Mouse (Mus musculus): ENCODE data around the gene Sirt7. TPM values are rescaled to one million over a fixed set of nuclear protein-coding genes. Genes with fewer than 3 reads are reported as not detected.

Sirt7 gene
- total and polyA plus RNA-seq, 2 experiments from 2014 or later: 37.4 to 51.8 TPM

GRCm38 (mm10) chr11:120573585-120574277 is 51.3 kb downstream of the Sirt7 start:
- no peak for TF ChIP-seq CTCF (IDR thresholded peaks at IDR 0.05; ENCODE audit: low read depth)
- Histone ChIP-seq H3K4me2 (ENCODE audit: low read depth) (peak overlapping the region; percentile 73), H3K9ac (peak overlapping the region; percentile 72), H3K4me3 (ENCODE audit: low read depth, low read length) (peak overlapping the region; percentile 71), H3K36me3 (ENCODE audit: insufficient read depth) (peaks cover 36% of the 10 kb centered on the region), H3K27ac (ENCODE audit: low read depth, low read length) (peak overlapping the region; percentile 84), H3K9me3 (ENCODE audit: low read length) (no peaks in the 10 kb centered on the region), H3K27me3 (ENCODE audit: insufficient read depth, low read length) (no peaks in the 10 kb centered on the region), H3K4me1 (ENCODE audit: insufficient read depth) (0 out of 2 replicates have a peak, but pooled peaks cover 7% of the 10 kb centered on the region)
- DNase-seq: no peak
- 0% methylated on average over 23 of the region's 23 CpGs for WGBS
- ATAC-seq: peak; percentile 1; the same call in 1 of the 2 replicates

- no peak; the same call in 1 of the 2 replicates for TF ChIP-seq CTCF (IDR thresholded peaks at IDR 0.05; ENCODE audit: low read depth)
- Histone ChIP-seq H3K27ac (ENCODE audit: low read depth, low read length) (peak within 1 kb of the TSS; percentile 84), H3K9ac (peak within 1 kb of the TSS; percentile 72), H3K4me3 (ENCODE audit: low read depth, low read length) (peak within 1 kb of the TSS; percentile 71), H3K9me3 (ENCODE audit: low read length) (no peaks in the 10 kb centered on the region), H3K36me3 (ENCODE audit: insufficient read depth) (peaks cover 36% of the 10 kb centered on the region), H3K27me3 (ENCODE audit: insufficient read depth, low read length) (no peaks in the 10 kb centered on the region), H3K4me1 (ENCODE audit: insufficient read depth) (0 out of 2 replicates have a peak, but pooled peaks cover 7% of the 10 kb centered on the region), H3K4me2 (ENCODE audit: low read depth) (peak within 1 kb of the TSS; percentile 73)
- DNase-seq: peak; percentile 100
- 2% methylated on average over 93 of the region's 94 CpGs for WGBS
- ATAC-seq: peak; percentile 96
Observed at GRCm38 (mm10) chr11:120572752-120573584, 52.1 kb downstream of the Sirt7 start, which contains the start of gene P4hb. P4hb (minus strand) TSS chr11:120573253.

GRCm38 (mm10) chr11:120572417-120572751 is 52.7 kb downstream of the Sirt7 start:
- no peaks in the 10 kb centered on the region for H3K9me3 ChIP-seq (ENCODE audit: low read length)
- 0 out of 2 replicates have a peak, but pooled peaks cover 7% of the 10 kb centered on the region for H3K4me1 ChIP-seq (ENCODE audit: insufficient read depth)
- peak overlapping the region; percentile 72 for H3K9ac ChIP-seq
- peak overlapping the region; percentile 59 for H3K4me2 ChIP-seq (ENCODE audit: low read depth)
- H3K27me3 ChIP-seq (ENCODE audit: insufficient read depth, low read length): no peaks in the 10 kb centered on the region
- peaks cover 36% of the 10 kb centered on the region for H3K36me3 ChIP-seq (ENCODE audit: insufficient read depth)
- 0% methylated on average over 23 of the region's 24 CpGs for WGBS
- 0 out of 2 replicates have a peak, but pooled peaks have one; percentile 25 for TF ChIP-seq CTCF (IDR thresholded peaks at IDR 0.05; ENCODE audit: low read depth)
- H3K4me3 ChIP-seq (ENCODE audit: low read depth, low read length): peak overlapping the region; percentile 71
- peak overlapping the region; percentile 70 for H3K27ac ChIP-seq (ENCODE audit: low read depth, low read length)
- ATAC-seq (no peak; the same call in 1 of the 2 replicates), DNase-seq (no peak)

- DNase-seq (no peak), ATAC-seq (no peak)
- Histone ChIP-seq H3K27me3 (ENCODE audit: insufficient read depth, low read length) (no peaks in the 10 kb centered on the region), H3K4me3 (ENCODE audit: low read depth, low read length) (peak overlapping the region; percentile 71), H3K36me3 (ENCODE audit: insufficient read depth) (peaks cover 39% of the 10 kb centered on the region), H3K4me2 (ENCODE audit: low read depth) (peak overlapping the region; percentile 59), H3K4me1 (ENCODE audit: insufficient read depth) (0 out of 2 replicates have a peak, but pooled peaks cover 7% of the 10 kb centered on the region), H3K9ac (peak overlapping the region; percentile 72), H3K27ac (ENCODE audit: low read depth, low read length) (no peak overlapping the region), H3K9me3 (ENCODE audit: low read length) (no peaks in the 10 kb centered on the region)
- WGBS: 13% methylated on average over 11 of the region's 11 CpGs
- no peak for TF ChIP-seq CTCF (IDR thresholded peaks at IDR 0.05; ENCODE audit: low read depth)
Observed at GRCm38 (mm10) chr11:120571754-120572416, 53.2 kb downstream of the Sirt7 start.

GRCm38 (mm10) chr11:120571122-120571521 is 53.9 kb downstream of the Sirt7 start:
- no peaks in the 10 kb centered on the region for H3K27me3 ChIP-seq (ENCODE audit: insufficient read depth, low read length)
- 0 out of 2 replicates have a peak, but pooled peaks cover 7% of the 10 kb centered on the region for H3K4me1 ChIP-seq (ENCODE audit: insufficient read depth)
- no peak for ATAC-seq
- H3K36me3 ChIP-seq (ENCODE audit: insufficient read depth): peaks cover 46% of the 10 kb centered on the region
- H3K9ac ChIP-seq: no peak overlapping the region
- DNase-seq: no peak
- no peak for TF ChIP-seq CTCF (IDR thresholded peaks at IDR 0.05; ENCODE audit: low read depth)
- 79% methylated on average over 3 of the region's 3 CpGs for WGBS
- H3K27ac ChIP-seq (ENCODE audit: low read depth, low read length): no peak overlapping the region
- H3K4me3 ChIP-seq (ENCODE audit: low read depth, low read length): no peak overlapping the region; the same call in 1 of the 2 replicates
- no peak overlapping the region; the same call in 1 of the 2 replicates for H3K4me2 ChIP-seq (ENCODE audit: low read depth)
- H3K9me3 ChIP-seq (ENCODE audit: low read length): no peaks in the 10 kb centered on the region

Small RNA genes lying within 50 kb of the gene (microRNA-seq; reads per million reads assigned to microRNA genes)
- 0.73 to 0.77 reads per million in 2 experiments for gene Mir6936

Other genes with a start within 250 kb of the Sirt7 start
Only the 30 nearest of the 33 such genes appear.
- gene Tspan10, start 182.6 kb downstream of the Sirt7 start, total RNA-seq (2014; rRNA removed): not detected in 2 replicates
- gene Tspan10, start 182.6 kb downstream of the Sirt7 start, polyA plus RNA-seq (2015; fragmentation: Nextera tagmentation; extraction: Ambion mirVana): not detected in 2 replicates
- gene Pde6g, start 171.7 kb downstream of the Sirt7 start, total RNA-seq (2014; rRNA removed): 0.33 TPM in 1 of 2 replicates, not detected in the other
- 0.18 and 1.4 TPM in 2 replicates for gene Pde6g, start 171.7 kb downstream of the Sirt7 start, polyA plus RNA-seq (2015; fragmentation: Nextera tagmentation; extraction: Ambion mirVana)
- gene Oxld1, start 167.2 kb downstream of the Sirt7 start, total RNA-seq (2014; rRNA removed): 9.9 and 15.2 TPM in 2 replicates
- gene Oxld1, start 167.2 kb downstream of the Sirt7 start, polyA plus RNA-seq (2015; fragmentation: Nextera tagmentation; extraction: Ambion mirVana): 12.7 and 13.8 TPM in 2 replicates
- 18.1 and 21.0 TPM in 2 replicates for gene Ccdc137, start 167.1 kb downstream of the Sirt7 start, total RNA-seq (2014; rRNA removed)
- gene Ccdc137, start 167.1 kb downstream of the Sirt7 start, polyA plus RNA-seq (2015; fragmentation: Nextera tagmentation; extraction: Ambion mirVana): 13.6 and 15.4 TPM in 2 replicates
- 35.2 and 37.8 TPM in 2 replicates for gene Arl16, start 157.6 kb downstream of the Sirt7 start, total RNA-seq (2014; rRNA removed)
- gene Arl16, start 157.6 kb downstream of the Sirt7 start, polyA plus RNA-seq (2015; fragmentation: Nextera tagmentation; extraction: Ambion mirVana): 40.3 and 56.4 TPM in 2 replicates
- gene Mrpl12, start 140.6 kb downstream of the Sirt7 start, total RNA-seq (2014; rRNA removed): 42.6 and 49.9 TPM in 2 replicates
- gene Mrpl12, start 140.6 kb downstream of the Sirt7 start, polyA plus RNA-seq (2015; fragmentation: Nextera tagmentation; extraction: Ambion mirVana): 143 and 179 TPM in 2 replicates
- gene Slc25a10, start 133.4 kb downstream of the Sirt7 start, total RNA-seq (2014; rRNA removed): 20.9 and 22.8 TPM in 2 replicates
- 20.5 and 21.1 TPM in 2 replicates for gene Slc25a10, start 133.4 kb downstream of the Sirt7 start, polyA plus RNA-seq (2015; fragmentation: Nextera tagmentation; extraction: Ambion mirVana)
- gene Gcgr, start 94.5 kb downstream of the Sirt7 start, total RNA-seq (2014; rRNA removed): not detected in 2 replicates
- 0.09 and 0.22 TPM in 2 replicates for gene Gcgr, start 94.5 kb downstream of the Sirt7 start, polyA plus RNA-seq (2015; fragmentation: Nextera tagmentation; extraction: Ambion mirVana)
- 103 and 105 TPM in 2 replicates for gene Mcrip1, start 75.5 kb downstream of the Sirt7 start, total RNA-seq (2014; rRNA removed)
- gene Mcrip1, start 75.5 kb downstream of the Sirt7 start, polyA plus RNA-seq (2015; fragmentation: Nextera tagmentation; extraction: Ambion mirVana): 261 and 275 TPM in 2 replicates
- gene Ppp1r27, start 74.1 kb downstream of the Sirt7 start, total RNA-seq (2014; rRNA removed): not detected in 2 replicates
- gene Ppp1r27, start 74.1 kb downstream of the Sirt7 start, polyA plus RNA-seq (2015; fragmentation: Nextera tagmentation; extraction: Ambion mirVana): not detected in 2 replicates
- gene P4hb, start 52.0 kb downstream of the Sirt7 start, total RNA-seq (2014; rRNA removed): 162 and 174 TPM in 2 replicates
- gene P4hb, start 52.0 kb downstream of the Sirt7 start, polyA plus RNA-seq (2015; fragmentation: Nextera tagmentation; extraction: Ambion mirVana): 208 and 218 TPM in 2 replicates
- gene Arhgdia, start 43.6 kb downstream of the Sirt7 start, total RNA-seq (2014; rRNA removed): 214 and 237 TPM in 2 replicates
- 416 and 435 TPM in 2 replicates for gene Arhgdia, start 43.6 kb downstream of the Sirt7 start, polyA plus RNA-seq (2015; fragmentation: Nextera tagmentation; extraction: Ambion mirVana)
- gene Alyref, start 26.9 kb downstream of the Sirt7 start, total RNA-seq (2014; rRNA removed): 99.8 and 111 TPM in 2 replicates
- gene Alyref, start 26.9 kb downstream of the Sirt7 start, polyA plus RNA-seq (2015; fragmentation: Nextera tagmentation; extraction: Ambion mirVana): 207 and 238 TPM in 2 replicates
- 54.2 and 64.2 TPM in 2 replicates for gene Anapc11, start 26.8 kb downstream of the Sirt7 start, total RNA-seq (2014; rRNA removed)
- gene Anapc11, start 26.8 kb downstream of the Sirt7 start, polyA plus RNA-seq (2015; fragmentation: Nextera tagmentation; extraction: Ambion mirVana): 207 and 226 TPM in 2 replicates
- gene Npb, start 16.8 kb downstream of the Sirt7 start, total RNA-seq (2014; rRNA removed): not detected in 2 replicates
- gene Npb, start 16.8 kb downstream of the Sirt7 start, polyA plus RNA-seq (2015; fragmentation: Nextera tagmentation; extraction: Ambion mirVana): 0.42 and 0.80 TPM in 2 replicates
- gene Pcyt2, start 7.3 kb downstream of the Sirt7 start, total RNA-seq (2014; rRNA removed): 102 and 129 TPM in 2 replicates
- gene Pcyt2, start 7.3 kb downstream of the Sirt7 start, polyA plus RNA-seq (2015; fragmentation: Nextera tagmentation; extraction: Ambion mirVana): 107 and 117 TPM in 2 replicates
- gene Mafg, start 8.4 kb upstream of the Sirt7 start, total RNA-seq (2014; rRNA removed): 37.5 and 40.1 TPM in 2 replicates
- gene Mafg, start 8.4 kb upstream of the Sirt7 start, polyA plus RNA-seq (2015; fragmentation: Nextera tagmentation; extraction: Ambion mirVana): 24.6 and 39.7 TPM in 2 replicates
- 8.7 and 13.8 TPM in 2 replicates for gene Pycr1, start 18.5 kb upstream of the Sirt7 start, total RNA-seq (2014; rRNA removed)
- 19.5 and 23.0 TPM in 2 replicates for gene Pycr1, start 18.5 kb upstream of the Sirt7 start, polyA plus RNA-seq (2015; fragmentation: Nextera tagmentation; extraction: Ambion mirVana)
- gene Myadml2, start 22.9 kb upstream of the Sirt7 start, total RNA-seq (2014; rRNA removed): 1.1 and 3.2 TPM in 2 replicates
- 1.3 and 1.5 TPM in 2 replicates for gene Myadml2, start 22.9 kb upstream of the Sirt7 start, polyA plus RNA-seq (2015; fragmentation: Nextera tagmentation; extraction: Ambion mirVana)
- 5.5 and 5.9 TPM in 2 replicates for gene Notum, start 35.9 kb upstream of the Sirt7 start, total RNA-seq (2014; rRNA removed)
- 3.6 and 4.9 TPM in 2 replicates for gene Notum, start 35.9 kb upstream of the Sirt7 start, polyA plus RNA-seq (2015; fragmentation: Nextera tagmentation; extraction: Ambion mirVana)
- 97.7 and 102 TPM in 2 replicates for gene Aspscr1, start 47.7 kb upstream of the Sirt7 start, total RNA-seq (2014; rRNA removed)
- gene Aspscr1, start 47.7 kb upstream of the Sirt7 start, polyA plus RNA-seq (2015; fragmentation: Nextera tagmentation; extraction: Ambion mirVana): 137 and 139 TPM in 2 replicates
- gene Cenpx, start 88.5 kb upstream of the Sirt7 start, total RNA-seq (2014; rRNA removed): 28.5 and 52.1 TPM in 2 replicates
- gene Cenpx, start 88.5 kb upstream of the Sirt7 start, polyA plus RNA-seq (2015; fragmentation: Nextera tagmentation; extraction: Ambion mirVana): 91.3 and 114 TPM in 2 replicates
- gene Lrrc45, start 88.7 kb upstream of the Sirt7 start, total RNA-seq (2014; rRNA removed): 57.6 and 58.4 TPM in 2 replicates
- 31.0 and 41.0 TPM in 2 replicates for gene Lrrc45, start 88.7 kb upstream of the Sirt7 start, polyA plus RNA-seq (2015; fragmentation: Nextera tagmentation; extraction: Ambion mirVana)
- gene Rac3, start 96.2 kb upstream of the Sirt7 start, total RNA-seq (2014; rRNA removed): 598 and 666 TPM in 2 replicates
- gene Rac3, start 96.2 kb upstream of the Sirt7 start, polyA plus RNA-seq (2015; fragmentation: Nextera tagmentation; extraction: Ambion mirVana): 681 and 697 TPM in 2 replicates
- gene Dcxr, start 102.0 kb upstream of the Sirt7 start, total RNA-seq (2014; rRNA removed): 7.2 and 13.2 TPM in 2 replicates
- gene Dcxr, start 102.0 kb upstream of the Sirt7 start, polyA plus RNA-seq (2015; fragmentation: Nextera tagmentation; extraction: Ambion mirVana): 11.2 and 12.7 TPM in 2 replicates
- 3.6 and 4.8 TPM in 2 replicates for gene Cbr2, start 106.9 kb upstream of the Sirt7 start, total RNA-seq (2014; rRNA removed)
- 3.1 and 4.9 TPM in 2 replicates for gene Cbr2, start 106.9 kb upstream of the Sirt7 start, polyA plus RNA-seq (2015; fragmentation: Nextera tagmentation; extraction: Ambion mirVana)
- gene Hmga1b, start 137.6 kb upstream of the Sirt7 start, total RNA-seq (2014; rRNA removed): 0.95 and 1.8 TPM in 2 replicates
- 1.6 and 1.7 TPM in 2 replicates for gene Hmga1b, start 137.6 kb upstream of the Sirt7 start, polyA plus RNA-seq (2015; fragmentation: Nextera tagmentation; extraction: Ambion mirVana)
- 61.9 and 82.8 TPM in 2 replicates for gene Rfng, start 159.0 kb upstream of the Sirt7 start, total RNA-seq (2014; rRNA removed)
- gene Rfng, start 159.0 kb upstream of the Sirt7 start, polyA plus RNA-seq (2015; fragmentation: Nextera tagmentation; extraction: Ambion mirVana): 114 and 125 TPM in 2 replicates
- gene Gps1, start 159.0 kb upstream of the Sirt7 start, total RNA-seq (2014; rRNA removed): 228 and 240 TPM in 2 replicates
- 240 and 244 TPM in 2 replicates for gene Gps1, start 159.0 kb upstream of the Sirt7 start, polyA plus RNA-seq (2015; fragmentation: Nextera tagmentation; extraction: Ambion mirVana)
- 43.0 and 52.0 TPM in 2 replicates for gene Dus1l, start 171.2 kb upstream of the Sirt7 start, total RNA-seq (2014; rRNA removed)
- gene Dus1l, start 171.2 kb upstream of the Sirt7 start, polyA plus RNA-seq (2015; fragmentation: Nextera tagmentation; extraction: Ambion mirVana): 36.1 and 38.6 TPM in 2 replicates